Mouse (Mus musculus): ENCODE measurements around the gene Sult6b1. TPM values are rescaled to one million over a fixed set of nuclear protein-coding genes. Genes with fewer than 3 reads are reported as not detected.

The Sult6b1 gene
- total RNA-seq, 2 experiments from 2014 or later, result 0.27 TPM; not detected in 1

- no peak for DNase-seq
Measured at GRCm38 (mm10) chr17:78885286-78886065, 21.3 kb downstream of the Sult6b1 start.

GRCm38 (mm10) chr17:78883291-78883690, 23.5 kb downstream of the Sult6b1 start:
- DNase-seq, result no peak

- peak; percentile 94 for DNase-seq
Measured at GRCm38 (mm10) chr17:78882401-78883112, 24.2 kb downstream of the Sult6b1 start, which contains the start of gene Eif2ak2. Gene Eif2ak2 (minus strand): TSS chr17:78882573.

- peak; percentile 22 for DNase-seq
Measured at GRCm38 (mm10) chr17:78881878-78882304, 24.9 kb downstream of the Sult6b1 start.

GRCm38 (mm10) chr17:78873886-78874285, 32.9 kb downstream of the Sult6b1 start:
- DNase-seq, result no peak

GRCm38 (mm10) chr17:78856243-78856642, 50.5 kb downstream of the Sult6b1 start:
- no peak for DNase-seq

GRCm38 (mm10) chr17:78842271-78842928, 64.4 kb downstream of the Sult6b1 start:
- no peak for DNase-seq

GRCm38 (mm10) chr17:78836056-78836455, 70.7 kb downstream of the Sult6b1 start:
- no peak for DNase-seq

GRCm38 (mm10) chr17:78834856-78835835, 71.6 kb downstream of the Sult6b1 start, which contains the start of the genes Heatr5b and Gpatch11:
Gene Heatr5b (minus strand): TSS chr17:78835364.
Gene Gpatch11 (plus strand): TSS chr17:78835567.
- peak; percentile 99 for DNase-seq

Other genes starting within 250 kb of the Sult6b1 start
- 10 to 100 TPM; 20.5 to 25.2 TPM for gene Strn, start 169.8 kb downstream of the Sult6b1 start, total RNA-seq (2021)
- gene Heatr5b, start 71.6 kb downstream of the Sult6b1 start, total RNA-seq (2021), result 10 to 100 TPM; 24.0 to 29.2 TPM
- gene Gpatch11, start 71.4 kb downstream of the Sult6b1 start, total RNA-seq (2021), result 10 to 100 TPM; 21.6 to 24.9 TPM
- 10 to 100 TPM; 16.5 to 27.6 TPM for gene Eif2ak2, start 24.4 kb downstream of the Sult6b1 start, total RNA-seq (2021)
- gene Cebpzos, start 9.5 kb upstream of the Sult6b1 start, total RNA-seq (2021), result 10 to 100 TPM; 47.3 to 51.3 TPM
- 10 to 100 TPM; 33.2 to 37.9 TPM for gene Cebpz, start 30.1 kb upstream of the Sult6b1 start, total RNA-seq (2021)
- 10 to 100 TPM; 48.7 to 51.6 TPM for gene Ndufaf7, start 30.1 kb upstream of the Sult6b1 start, total RNA-seq (2021)
- 10 to 100 TPM; 39.3 to 43.6 TPM for gene Prkd3, start 113.8 kb upstream of the Sult6b1 start, total RNA-seq (2021)
- gene Qpct, start 144.9 kb upstream of the Sult6b1 start, total RNA-seq (2021), result 10 to 100 TPM; 17.7 to 24.7 TPM